Mouse (Mus musculus) ES-Bruce4 (cell line): ENCODE data around the gene Gm49395.

ENCODE experiments used
- CTCF ChIP-seq: IDR thresholded peaks from one replicate; pipeline ENCODE4 v1.8.1; 2011; ENCODE audit warnings: low read depth, low read length
- POLR2A ChIP-seq: IDR thresholded peaks from one replicate; pipeline ENCODE4 v1.8.1; 2011; ENCODE audit warnings: low read length; ENCODE audit not compliant: insufficient read depth

DNA sequence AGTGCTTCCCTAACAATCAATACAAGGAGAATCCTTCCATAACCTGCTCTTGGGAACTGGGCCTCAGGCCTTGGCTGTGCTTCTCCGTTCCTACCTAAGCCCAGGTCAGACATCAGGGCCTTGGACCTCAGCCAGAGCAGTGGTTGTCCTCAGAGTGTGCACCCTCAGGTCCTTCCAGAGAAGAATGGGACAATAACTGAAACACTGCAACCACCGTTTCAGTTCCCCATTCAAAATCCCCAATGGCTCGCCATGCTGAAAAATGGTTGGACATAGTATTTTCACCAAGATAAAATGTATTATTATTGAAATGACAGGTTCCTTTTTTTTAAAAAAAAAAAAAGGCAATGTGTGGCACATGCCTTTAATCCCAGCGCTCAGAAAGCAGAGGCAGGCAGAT, 81.0 kb downstream of the Gm49395 start:
- TF ChIP-seq POLR2A (no peak), CTCF (no peak)
